Mouse (Mus musculus) heart, postnatal 25 days (tissue): ENCODE measurements around the gene Rhox4c. TPM values are rescaled to one million over a fixed set of nuclear protein-coding genes. Genes with fewer than 3 reads are reported as not detected.
"Not testable (repeated sequence)": the region's sequence is repeated elsewhere in the genome, so short reads cannot be mapped to it uniquely, and the experiment has no call there.

Experiments used
- DNase-seq: peaks from one replicate; pipeline ENCODE4 v3.0.0; 2022; ENCODE audit warnings: low spot score
- intact Hi-C: fragments of 180-260 bp; cut with DNase I; formaldehyde crosslinking; loops from one replicate; pipeline ENCODE4 v1.15.1; 2025
- total RNA-seq, 2 experiments: library from RNA; stranded (reverse); gene quantifications; 2 replicates each; pipeline ENCODE4 v1.2.3; 2021

The Rhox4c gene
- total RNA-seq = not detected

DNA sequence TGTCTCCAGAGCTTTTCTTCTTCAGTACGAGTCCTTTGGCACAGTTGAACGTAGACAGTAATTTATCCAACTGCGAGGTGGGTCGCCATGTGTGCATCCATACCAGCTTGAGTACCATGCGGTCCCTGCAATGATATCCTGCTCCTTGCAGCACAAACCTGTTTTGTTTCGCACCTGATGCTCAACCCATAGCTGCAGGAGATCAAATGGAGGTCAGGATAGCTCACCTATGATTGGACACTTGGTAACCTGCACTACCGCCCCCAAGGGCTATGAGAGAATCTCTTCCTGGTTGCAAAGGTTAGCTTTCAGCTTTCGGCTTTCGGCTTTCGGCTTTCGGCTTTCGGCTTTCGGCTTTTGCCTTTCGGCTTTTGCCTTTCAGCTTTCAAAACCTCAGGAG, at the start of gene Rhox4c:
Rhox4c (plus strand) TSS at position 301 of the 400 bp plus-strand sequence.
- intact Hi-C loops = not testable (repeated sequence)

DNA sequence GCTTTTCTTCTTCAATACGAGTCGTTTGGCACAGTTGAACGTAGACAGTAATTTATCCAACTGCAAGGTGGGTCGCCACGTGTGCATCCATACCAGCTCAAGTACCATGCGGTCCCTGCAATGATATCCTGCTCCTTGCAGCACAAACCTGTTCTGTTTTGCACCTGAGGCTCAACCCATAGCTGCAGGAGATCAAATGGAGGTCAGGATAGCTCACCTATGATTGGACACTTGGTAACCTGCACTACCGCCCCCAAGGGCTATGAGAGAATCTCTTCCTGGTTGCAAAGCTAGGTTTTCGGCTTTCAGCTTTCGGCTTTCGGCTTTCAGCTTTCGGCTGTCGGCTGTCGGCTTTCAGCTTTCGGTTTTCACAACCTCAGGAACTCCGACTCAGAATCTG, 47.9 kb upstream of the Rhox4c start, which contains the start of gene Rhox4b:
Rhox4b (plus strand) TSS at position 301 of the 400 bp plus-strand sequence.
- intact Hi-C loops, DNase-seq: not testable (repeated sequence)

More for the DNA sequence above, at the start of gene Rhox4c:
- not testable (repeated sequence) for DNase-seq

DNA sequence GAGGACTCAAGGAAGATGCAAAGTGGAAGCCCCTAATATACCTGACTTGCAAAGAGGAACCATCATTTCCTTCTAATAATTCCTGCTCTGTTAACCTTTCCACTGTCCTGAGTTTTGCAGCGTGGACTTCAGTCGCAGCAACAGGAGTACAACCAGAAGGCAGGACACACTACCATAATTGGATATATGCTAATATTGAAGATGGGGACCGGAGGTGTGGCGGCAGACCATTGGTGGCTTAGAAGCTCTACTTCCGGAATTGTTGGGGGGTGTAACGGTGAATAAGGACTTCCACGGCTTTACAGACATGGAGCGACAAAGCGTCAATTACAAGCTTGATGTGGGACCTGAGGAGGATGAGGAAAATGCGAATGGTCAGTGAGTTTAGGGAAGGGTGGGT, 26.8 kb upstream of the Rhox4c start, which contains the start of gene Rhox2c:
Rhox2c (plus strand) TSS at position 301 of the 400 bp plus-strand sequence.
- DNase-seq, intact Hi-C loops: not testable (repeated sequence)

DNA sequence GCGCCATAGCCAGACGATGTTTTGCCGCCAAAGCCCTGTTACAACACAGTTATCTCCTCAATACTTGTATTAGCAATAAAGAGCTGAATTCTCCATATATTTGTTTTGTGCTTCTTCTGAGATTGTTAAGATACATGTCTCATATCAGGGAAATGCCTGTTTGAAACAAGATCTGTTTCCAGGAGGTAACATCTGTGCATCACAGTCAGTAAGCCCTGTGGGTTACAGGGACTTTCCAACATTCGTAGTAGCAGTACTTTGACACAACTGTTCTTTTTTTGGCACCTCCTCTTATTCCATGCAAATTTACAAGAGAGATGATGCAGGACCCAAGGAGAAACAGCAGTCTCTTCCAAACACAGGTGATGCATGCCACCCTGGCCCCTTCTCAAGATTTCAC, 21.9 kb upstream of the Rhox4c start, which contains the start of gene Rhox3c:
Rhox3c (plus strand) TSS at position 301 of the 400 bp plus-strand sequence.
- DNase-seq, intact Hi-C loops: not testable (repeated sequence)

DNA sequence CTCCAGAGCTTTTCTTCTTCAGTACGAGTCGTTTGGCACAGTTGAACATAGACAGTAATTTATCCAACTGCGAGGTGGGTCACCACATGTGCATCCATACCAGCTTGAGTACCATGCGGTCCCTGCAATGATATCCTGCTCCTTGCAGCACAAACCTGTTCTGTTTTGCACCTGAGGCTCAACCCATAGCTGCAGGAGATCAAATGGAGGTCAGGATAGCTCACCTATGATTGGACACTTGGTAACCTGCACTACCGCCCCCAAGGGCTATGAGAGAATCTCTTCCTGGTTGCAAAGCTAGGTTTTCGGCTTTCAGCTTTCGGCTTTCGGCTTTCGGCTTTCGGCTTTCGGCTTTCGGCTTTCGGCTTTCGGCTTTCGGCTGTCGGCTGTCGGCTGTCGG, 33.9 kb downstream of the Rhox4c start, which contains the start of gene Rhox4d:
Rhox4d (plus strand) TSS at position 301 of the 400 bp plus-strand sequence.
- DNase-seq, intact Hi-C loops: not testable (repeated sequence)

DNA sequence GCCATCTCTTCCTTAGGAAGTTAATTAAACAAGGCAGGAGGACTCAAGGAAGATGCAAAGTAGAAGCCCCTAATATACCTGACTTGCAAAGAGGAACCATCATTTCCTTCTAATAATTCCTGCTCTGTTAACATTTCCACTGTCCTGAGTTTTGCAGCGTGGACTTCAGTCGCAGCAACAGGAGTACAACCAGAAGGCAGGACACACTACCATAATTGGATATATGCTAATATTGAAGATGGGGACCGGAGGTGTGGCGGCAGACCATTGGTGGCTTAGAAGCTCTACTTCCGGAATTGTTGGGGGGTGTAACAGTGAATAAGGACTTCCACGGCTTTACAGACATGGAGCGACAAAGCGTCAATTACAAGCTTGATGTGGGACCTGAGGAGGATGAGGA, 50.0 kb downstream of the Rhox4c start, which contains the start of gene Rhox2e:
Rhox2e (plus strand) TSS at position 301 of the 400 bp plus-strand sequence.
- DNase-seq, intact Hi-C loops: not testable (repeated sequence)

Other genes starting within 250 kb of the Rhox4c start
- not detected for gene Rhox2a, start 235.4 kb upstream of the Rhox4c start, total RNA-seq
- gene Rhox3a, start 230.4 kb upstream of the Rhox4c start, total RNA-seq = not detected
- not detected for gene Rhox4a, start 215.0 kb upstream of the Rhox4c start, total RNA-seq
- not detected for gene Rhox3a2, start 100.3 kb upstream of the Rhox4c start, total RNA-seq
- not detected for gene Rhox4a2, start 89.5 kb upstream of the Rhox4c start, total RNA-seq
- gene Rhox2b, start 68.3 kb upstream of the Rhox4c start, total RNA-seq = not detected
- gene Rhox4b, start 47.8 kb upstream of the Rhox4c start, total RNA-seq = not detected
- not detected for gene Rhox2c, start 26.7 kb upstream of the Rhox4c start, total RNA-seq
- not detected for gene Rhox3c, start 21.8 kb upstream of the Rhox4c start, total RNA-seq
- gene Rhox2d, start 13.1 kb downstream of the Rhox4c start, total RNA-seq = not detected
- not detected for gene Rhox4d, start 34.0 kb downstream of the Rhox4c start, total RNA-seq
- not detected for gene Rhox2e, start 50.1 kb downstream of the Rhox4c start, total RNA-seq
- not detected for gene Rhox3e, start 61.7 kb downstream of the Rhox4c start, total RNA-seq
- not detected for gene Rhox4e, start 77.1 kb downstream of the Rhox4c start, total RNA-seq
- not detected for gene Rhox2f, start 91.1 kb downstream of the Rhox4c start, total RNA-seq
- not detected for gene Rhox3f, start 100.7 kb downstream of the Rhox4c start, total RNA-seq
- not detected for gene Rhox4f, start 127.4 kb downstream of the Rhox4c start, total RNA-seq
- gene Rhox3g, start 148.3 kb downstream of the Rhox4c start, total RNA-seq = not detected
- gene Rhox2g, start 163.1 kb downstream of the Rhox4c start, total RNA-seq = not detected
- not detected for gene Rhox4g, start 171.0 kb downstream of the Rhox4c start, total RNA-seq
- gene Rhox3h, start 188.4 kb downstream of the Rhox4c start, total RNA-seq = not detected
- not detected for gene Rhox2h, start 192.9 kb downstream of the Rhox4c start, total RNA-seq